Mouse (Mus musculus) macrophage (primary cell): Measurements from ENCODE around the gene Zxdc. TPM values are rescaled to one million over a fixed set of nuclear protein-coding genes. Genes with fewer than 3 reads are reported as not detected.

Source experiments
- H3K27ac ChIP-seq: fragments of 350-480 bp; formaldehyde crosslinking; 2 replicates; pipeline ENCODE4 v1.9.0; 2021
- H3K36me3 ChIP-seq: fragments of 350-480 bp; formaldehyde crosslinking; 2 replicates; pipeline ENCODE4 v1.9.0; 2021; ENCODE audit errors: inconsistent target
- H3K4me3 ChIP-seq: fragments of 350-480 bp; formaldehyde crosslinking; 2 replicates; pipeline ENCODE4 v1.9.0; 2021; ENCODE audit errors: inconsistent target
- H3K79me2 ChIP-seq: fragments of 350-480 bp; formaldehyde crosslinking; 2 replicates; pipeline ENCODE4 v1.9.0; 2021; ENCODE audit errors: inconsistent target
- WGBS: methylation state at CpG from one replicate; pipeline ENCODE4 v1.1.7; 2026; ENCODE audit warnings: inconsistent platforms; ENCODE audit not compliant: missing documents; 5-methylcytosine and 5-hydroxymethylcytosine counted together
- polyA plus RNA-seq: library from polyadenylated mRNA; stranded (reverse); fragments of 250-400 nt; gene quantifications from 3 replicates; pipeline ENCODE4 v1.2.4, GENCODE M21; 2018; ENCODE audit warnings: inconsistent platforms

Zxdc gene
- polyA plus RNA-seq, 1 experiment from 2014 or later: 7.2 TPM

DNA sequence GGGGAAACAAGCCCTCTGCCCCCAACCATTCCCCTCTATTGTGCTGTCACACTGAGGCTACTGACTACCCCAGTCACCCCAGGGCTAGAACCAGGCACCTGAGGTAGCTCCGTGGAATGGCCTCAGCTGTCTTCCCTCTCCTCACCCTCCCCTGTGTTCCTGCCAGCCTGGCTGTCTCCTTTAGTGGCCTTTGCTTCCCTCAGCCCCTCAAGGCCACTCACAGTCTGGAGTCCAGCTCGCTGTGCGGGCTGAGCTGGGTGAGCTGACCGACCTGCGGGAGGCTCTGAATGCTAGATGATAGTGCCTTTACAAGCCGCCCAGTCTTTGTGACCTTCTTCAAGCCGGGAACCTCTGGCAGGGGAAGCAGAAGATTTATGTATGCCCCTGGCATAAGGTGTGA lies 42.6 kb downstream of the Zxdc start:
- Histone ChIP-seq H3K4me3 (no peak overlapping the region), H3K27ac (no peak overlapping the region), H3K36me3 (no peaks in the 10 kb centered on the region), H3K79me2 (no peaks in the 10 kb centered on the region)
- WGBS: 84% methylated on average over 7 of the region's 7 CpGs

DNA sequence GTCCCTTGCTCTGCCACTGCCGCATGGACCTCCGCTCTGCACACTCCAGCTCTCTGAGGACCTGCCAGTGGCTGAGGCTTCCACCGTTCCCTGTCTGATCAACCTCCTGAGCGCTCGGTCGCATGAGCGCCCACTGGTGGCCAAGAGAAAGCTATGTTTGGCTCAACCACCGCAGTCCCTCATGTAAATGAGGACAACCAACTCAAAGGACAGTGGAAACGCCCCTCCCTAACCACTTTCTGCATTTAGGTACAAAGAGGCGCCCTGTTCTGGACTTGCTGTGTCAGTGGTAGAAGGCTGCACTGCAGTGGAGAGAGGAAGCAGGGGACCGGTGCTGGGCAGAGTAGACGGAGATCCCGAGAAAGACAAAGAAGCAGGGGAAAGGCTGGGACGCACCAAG lies 53.3 kb downstream of the Zxdc start:
- H3K4me3 ChIP-seq: no peak overlapping the region
- H3K36me3 ChIP-seq: no peaks in the 10 kb centered on the region
- H3K27ac ChIP-seq: no peak overlapping the region
- WGBS: 15% methylated on average over 14 of the region's 14 CpGs
- no peaks in the 10 kb centered on the region for H3K79me2 ChIP-seq

DNA sequence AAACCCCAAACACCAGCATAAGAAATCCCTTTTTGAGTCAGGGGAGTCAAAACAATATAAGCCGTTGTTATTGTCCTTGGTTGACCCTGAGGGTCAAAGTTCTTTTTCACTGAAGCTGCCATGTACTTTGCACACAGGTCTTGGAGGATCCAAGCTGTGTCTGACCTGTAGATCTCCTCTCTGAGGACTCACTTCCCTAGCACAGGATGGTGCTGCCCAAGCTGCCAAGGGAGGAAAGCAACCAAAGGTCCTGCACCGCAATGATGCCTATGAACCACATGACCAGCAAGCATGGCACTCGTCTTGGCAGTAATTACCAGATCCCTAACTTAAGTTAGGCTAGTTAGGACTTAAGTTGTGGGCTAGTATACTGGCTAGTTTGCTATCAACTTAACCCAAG lies 56.1 kb downstream of the Zxdc start:
- H3K4me3 ChIP-seq: no peak overlapping the region
- no peaks in the 10 kb centered on the region for H3K79me2 ChIP-seq
- WGBS: 96% methylated on average over 3 of the region's 3 CpGs
- no peaks in the 10 kb centered on the region for H3K36me3 ChIP-seq
- no peak overlapping the region for H3K27ac ChIP-seq

DNA sequence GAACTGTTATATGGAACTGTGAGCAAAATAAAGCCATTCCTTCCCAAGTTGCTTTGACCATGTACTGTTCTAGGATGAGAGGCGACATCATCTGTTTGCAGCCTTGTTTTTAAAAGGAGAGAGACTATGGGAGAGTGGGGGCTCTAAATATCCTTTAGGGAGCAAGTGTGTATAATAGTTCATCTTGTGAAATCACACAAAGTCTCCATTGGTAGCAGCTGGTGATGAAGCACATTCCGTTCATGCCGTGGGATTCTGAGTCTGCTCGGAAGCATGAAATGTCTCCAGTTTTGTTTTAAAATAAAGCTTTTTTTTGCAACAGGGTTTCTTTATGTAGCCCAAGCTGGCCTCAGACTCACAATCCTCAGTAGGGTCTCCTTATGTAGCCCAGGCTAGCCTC lies 56.7 kb downstream of the Zxdc start:
- no peak overlapping the region for H3K27ac ChIP-seq
- H3K79me2 ChIP-seq: no peaks in the 10 kb centered on the region
- WGBS: 96% methylated on average over 4 of the region's 4 CpGs
- no peak overlapping the region for H3K4me3 ChIP-seq
- H3K36me3 ChIP-seq: no peaks in the 10 kb centered on the region

DNA sequence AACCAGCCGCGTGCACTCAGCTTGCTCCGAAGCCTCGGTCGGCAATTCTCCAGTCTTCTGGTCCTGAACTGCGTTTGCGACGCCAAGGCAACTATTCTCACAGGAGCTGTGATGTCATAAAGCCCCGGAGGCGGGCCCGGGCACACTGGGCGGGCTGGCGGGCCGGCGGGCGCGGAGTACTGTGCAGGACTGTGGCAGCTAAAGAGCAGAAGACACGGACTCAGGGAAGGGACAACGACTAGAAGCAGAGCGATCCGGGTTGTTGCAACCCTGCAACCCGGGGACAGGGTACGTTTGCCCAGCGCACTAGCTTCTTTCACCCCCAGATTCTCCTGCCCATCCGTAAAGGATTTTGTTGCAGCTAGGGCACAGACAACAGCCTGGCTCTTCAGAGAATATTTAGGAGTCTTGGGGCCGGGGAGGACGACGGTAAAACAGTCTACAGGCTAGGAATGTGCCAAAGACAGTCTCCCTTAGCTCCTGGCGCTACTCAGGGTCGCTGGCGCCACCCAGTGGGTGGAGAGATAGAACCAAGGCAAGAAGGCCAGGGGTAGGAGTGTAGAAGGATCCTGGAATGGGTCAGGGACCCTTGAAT lies 59.2 kb downstream of the Zxdc start, which contains the start of gene Cfap100:
Cfap100 (minus strand) TSS at position 418 of the 595 bp plus-strand sequence.
- no peaks in the 10 kb centered on the region for H3K36me3 ChIP-seq
- no peak within 1 kb of the TSS for H3K4me3 ChIP-seq
- under 1% methylated on average over 31 of the region's 31 CpGs for WGBS
- H3K79me2 ChIP-seq: no peaks in the 10 kb centered on the region
- no peak within 1 kb of the TSS for H3K27ac ChIP-seq

DNA sequence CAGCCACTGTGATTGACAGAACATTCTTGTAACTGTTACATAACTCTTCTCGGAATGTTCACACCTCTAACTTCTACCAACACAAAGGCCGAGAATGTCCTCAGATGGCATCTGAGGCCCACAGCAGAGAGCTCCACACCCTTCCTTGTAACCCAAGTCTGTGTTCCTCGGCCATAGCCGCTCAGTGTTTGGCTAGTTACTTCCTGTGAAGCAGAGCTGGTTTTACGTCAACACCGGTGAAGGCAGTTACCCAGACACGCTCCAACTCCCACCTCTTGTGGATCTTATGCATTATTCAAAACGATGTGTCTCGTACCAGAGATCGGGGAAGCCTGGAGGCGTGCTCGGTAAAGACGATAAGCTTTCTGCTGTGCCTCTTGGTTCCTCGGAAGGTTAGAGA lies 60.6 kb downstream of the Zxdc start:
- H3K79me2 ChIP-seq: no peaks in the 10 kb centered on the region
- WGBS: 89% methylated on average over 14 of the region's 14 CpGs
- H3K4me3 ChIP-seq: no peak overlapping the region
- H3K36me3 ChIP-seq: no peaks in the 10 kb centered on the region
- H3K27ac ChIP-seq: no peak overlapping the region

DNA sequence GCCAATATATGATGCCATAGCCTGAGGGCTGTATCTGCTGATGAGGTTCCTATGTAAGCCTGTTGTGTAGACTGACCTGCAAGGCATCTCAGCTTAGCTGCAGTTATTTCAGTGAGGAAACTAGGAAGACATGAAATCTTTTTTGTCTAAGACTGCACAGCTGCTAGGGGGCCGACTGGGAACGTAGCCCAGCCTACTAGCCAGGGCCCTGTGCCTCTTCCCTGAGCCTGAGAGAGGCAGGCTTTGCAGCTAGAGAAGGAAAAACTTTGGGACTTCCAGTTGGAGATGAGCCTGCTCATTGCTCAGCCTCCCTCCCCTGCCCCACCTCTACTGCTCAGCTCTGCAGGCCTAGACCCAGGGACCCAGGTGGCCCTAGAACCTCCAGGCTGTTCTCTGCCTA lies 62.2 kb downstream of the Zxdc start:
- Histone ChIP-seq H3K79me2 (no peaks in the 10 kb centered on the region), H3K36me3 (no peaks in the 10 kb centered on the region), H3K4me3 (no peak overlapping the region), H3K27ac (no peak overlapping the region)
- 87% methylated on average over 2 of the region's 2 CpGs for WGBS

DNA sequence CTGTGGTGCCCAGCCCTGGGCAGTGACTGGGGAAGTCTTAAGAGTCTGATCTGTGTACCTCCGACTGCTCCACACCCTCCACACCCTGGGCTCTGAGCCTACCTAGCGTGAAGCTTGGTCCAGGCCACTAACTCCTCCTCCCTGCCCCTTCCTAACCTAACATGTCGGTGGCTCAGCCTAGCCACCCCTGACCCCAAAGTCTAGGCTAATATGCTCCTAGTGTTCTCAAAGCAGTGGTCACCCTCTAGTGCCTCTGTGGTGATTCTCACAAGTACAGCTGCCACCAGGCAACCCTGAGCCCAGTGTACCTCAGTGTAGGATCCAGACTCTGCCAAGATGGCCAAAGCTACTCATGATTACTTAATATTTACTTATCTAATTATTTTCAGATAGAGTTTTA lies 65.4 kb downstream of the Zxdc start:
- no peak overlapping the region for H3K4me3 ChIP-seq
- no peaks in the 10 kb centered on the region for H3K79me2 ChIP-seq
- no peak overlapping the region for H3K27ac ChIP-seq
- 82% methylated on average over 3 of the region's 3 CpGs for WGBS
- H3K36me3 ChIP-seq: no peaks in the 10 kb centered on the region

DNA sequence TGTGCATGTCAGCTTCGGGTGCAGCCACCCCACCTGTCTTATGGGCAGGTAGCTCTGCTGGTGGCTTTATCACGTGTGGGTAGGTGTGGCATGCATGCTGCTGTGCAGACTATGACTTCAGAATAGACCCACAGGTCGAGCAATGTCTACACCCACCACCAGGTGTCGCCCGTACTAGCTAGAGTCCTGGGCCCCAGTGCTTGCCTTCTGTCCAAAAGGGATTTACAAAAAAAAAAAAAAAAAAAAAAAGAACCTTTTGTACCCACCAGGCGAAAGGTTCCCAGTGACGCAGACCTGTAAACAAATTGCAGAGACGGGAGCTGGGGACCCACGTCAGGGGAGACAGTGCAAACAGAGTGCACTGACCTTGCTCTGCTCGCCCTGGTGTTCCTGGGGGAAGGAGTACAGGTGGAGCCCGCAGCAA lies 65.9 kb downstream of the Zxdc start:
- Histone ChIP-seq H3K27ac (no peak overlapping the region), H3K36me3 (no peaks in the 10 kb centered on the region), H3K4me3 (no peak overlapping the region), H3K79me2 (no peaks in the 10 kb centered on the region)
- 26% methylated on average over 11 of the region's 11 CpGs for WGBS

DNA sequence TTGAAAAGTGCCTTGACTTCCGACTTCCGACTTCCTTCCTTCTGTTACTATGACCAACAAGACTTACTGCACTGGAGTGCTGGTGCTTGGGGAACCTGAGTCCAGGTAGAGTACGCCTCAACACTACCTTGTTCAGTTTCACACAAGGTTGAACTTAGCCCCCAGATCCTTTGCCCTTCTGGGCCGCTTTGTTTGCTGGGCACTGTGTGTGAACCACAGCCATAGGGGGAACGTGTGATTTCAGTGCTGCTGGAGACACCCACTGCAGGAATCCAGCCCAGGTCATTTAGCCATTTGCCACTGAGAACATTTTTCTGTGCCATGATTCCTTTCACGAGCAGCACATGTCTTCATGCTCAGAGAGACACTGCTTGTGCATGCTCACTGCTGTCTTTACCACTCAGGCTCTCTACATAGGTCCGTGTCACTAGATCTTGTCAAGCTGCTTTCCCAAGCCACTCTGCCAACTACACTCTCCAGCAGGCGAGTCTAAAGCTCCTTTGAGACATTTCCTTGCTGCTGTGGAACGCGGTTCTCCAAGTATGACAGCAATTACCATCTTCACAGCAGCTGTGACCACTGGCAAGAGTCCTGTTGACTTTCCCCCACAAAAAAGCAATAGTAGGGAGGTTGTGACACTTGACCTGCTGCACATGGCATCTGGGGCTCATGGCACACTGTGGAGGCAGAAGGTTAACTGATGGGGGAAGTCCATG lies 67.1 kb downstream of the Zxdc start:
- no peaks in the 10 kb centered on the region for H3K79me2 ChIP-seq
- H3K4me3 ChIP-seq: no peak overlapping the region
- no peaks in the 10 kb centered on the region for H3K36me3 ChIP-seq
- WGBS: 90% methylated on average over 10 of the region's 10 CpGs
- no peak overlapping the region for H3K27ac ChIP-seq

DNA sequence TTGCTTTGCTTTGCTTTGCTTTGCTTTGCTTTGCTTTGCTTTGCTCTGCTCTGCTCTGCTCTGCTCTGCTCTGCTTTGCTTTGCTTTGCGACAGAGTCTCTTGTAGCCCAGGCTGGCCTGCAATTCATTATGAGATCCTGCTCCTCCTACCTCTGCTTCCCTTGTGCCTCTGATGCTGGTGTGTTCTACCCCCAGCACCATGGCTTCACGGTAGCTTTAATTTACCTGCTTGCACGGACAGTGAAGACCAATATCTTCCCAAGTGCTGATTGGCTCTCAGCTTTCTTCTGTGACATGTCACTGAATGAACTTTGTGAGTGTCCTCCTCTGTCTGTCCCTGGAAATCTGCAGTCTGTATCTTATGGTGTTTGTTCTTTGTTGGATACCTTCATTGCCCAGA lies 67.7 kb downstream of the Zxdc start:
- H3K36me3 ChIP-seq: no peaks in the 10 kb centered on the region

DNA sequence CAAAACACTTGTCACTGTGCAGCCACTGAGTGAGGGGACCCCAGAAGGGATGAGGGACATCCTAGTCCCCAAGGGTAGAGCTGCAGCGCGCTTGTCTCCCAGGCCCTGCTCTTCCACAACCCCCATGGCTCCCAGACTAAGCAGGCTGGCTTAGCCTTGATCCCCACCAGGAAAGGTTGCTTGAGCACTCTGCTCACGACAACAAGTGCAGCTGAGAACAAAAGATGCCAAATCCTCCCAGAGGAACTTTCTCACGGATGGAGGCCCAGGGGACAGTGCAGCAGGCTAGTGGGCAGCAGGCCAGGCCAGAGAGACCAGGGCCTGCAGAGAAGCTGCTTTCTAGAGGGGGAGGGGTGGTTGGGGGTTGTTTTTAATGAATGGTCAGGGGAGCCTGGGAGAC lies 77.6 kb downstream of the Zxdc start:
- Histone ChIP-seq H3K79me2 (no peaks in the 10 kb centered on the region), H3K4me3 (no peak overlapping the region), H3K36me3 (no peaks in the 10 kb centered on the region), H3K27ac (no peak overlapping the region)
- WGBS: 84% methylated on average over 4 of the region's 4 CpGs

More for the DNA sequence above, 67.7 kb downstream of the Zxdc start:
- Histone ChIP-seq H3K4me3 (no peak overlapping the region), H3K27ac (no peak overlapping the region), H3K79me2 (no peaks in the 10 kb centered on the region)
- WGBS: 96% methylated on average over 3 of the region's 3 CpGs

DNA sequence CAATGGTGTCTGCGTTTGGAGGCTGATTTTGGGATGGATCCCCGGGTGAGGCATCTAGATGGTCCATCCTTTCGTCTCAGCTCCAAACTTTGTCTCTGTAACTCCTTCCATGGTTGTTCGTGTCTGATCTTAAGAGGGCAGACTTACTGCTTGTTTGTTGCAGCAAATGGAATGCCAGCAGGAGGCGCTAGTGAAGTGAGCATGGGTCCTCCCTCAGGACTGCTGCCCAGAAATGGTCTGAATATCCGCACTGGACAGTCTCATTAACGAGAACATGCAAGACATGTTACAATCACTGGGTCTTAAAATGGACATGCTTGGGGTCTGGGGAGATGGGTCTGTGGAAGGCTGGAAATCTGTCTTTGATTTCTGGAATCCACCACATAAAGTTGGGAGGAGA lies 80.9 kb downstream of the Zxdc start:
- Histone ChIP-seq H3K79me2 (no peaks in the 10 kb centered on the region), H3K36me3 (no peaks in the 10 kb centered on the region), H3K27ac (no peak overlapping the region), H3K4me3 (no peak overlapping the region)
- 29% methylated on average over 7 of the region's 7 CpGs for WGBS

DNA sequence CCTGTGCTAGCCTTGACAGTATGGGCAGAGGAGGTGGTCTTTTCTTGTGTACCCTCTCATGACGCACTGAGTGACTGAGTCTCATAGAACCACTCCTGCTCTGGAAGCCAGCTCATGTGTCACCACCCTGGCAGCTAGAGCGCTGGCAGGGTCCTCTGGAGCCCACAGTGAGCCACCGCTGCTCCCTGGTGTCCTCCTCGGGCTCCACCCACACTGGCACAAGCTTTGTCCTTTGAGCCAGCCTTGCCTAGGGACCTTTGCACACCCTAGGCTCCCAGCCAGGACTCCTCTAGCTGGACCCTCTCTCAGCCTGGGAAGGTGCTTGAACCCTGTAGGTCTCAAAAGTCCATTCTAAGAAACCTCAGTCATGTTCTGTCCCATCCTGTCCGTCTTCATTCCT lies 81.4 kb downstream of the Zxdc start:
- Histone ChIP-seq H3K27ac (no peak overlapping the region), H3K79me2 (no peaks in the 10 kb centered on the region), H3K36me3 (no peaks in the 10 kb centered on the region), H3K4me3 (no peak overlapping the region)
- WGBS: 80% methylated on average over 5 of the region's 5 CpGs

DNA sequence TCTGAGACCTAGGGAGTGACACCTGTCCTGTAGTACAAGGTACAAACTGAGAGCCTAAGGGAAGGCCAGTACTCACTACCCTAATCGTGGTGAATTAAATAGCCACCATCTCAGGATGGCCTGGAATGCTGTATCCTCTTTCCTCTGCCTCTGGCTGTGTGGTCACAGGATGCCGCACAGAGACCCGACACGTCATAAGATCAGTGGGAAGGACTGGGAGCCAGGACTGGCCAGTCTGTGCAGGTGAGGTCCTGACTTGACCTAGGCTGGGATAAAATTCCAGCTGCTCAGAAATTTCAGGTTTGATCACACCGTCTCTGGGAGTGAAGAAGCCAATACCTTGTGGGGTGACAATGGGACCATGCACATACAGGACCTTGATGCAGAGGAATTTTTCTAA lies 82.2 kb downstream of the Zxdc start:
- H3K79me2 ChIP-seq: no peaks in the 10 kb centered on the region
- no peak overlapping the region for H3K27ac ChIP-seq
- no peaks in the 10 kb centered on the region for H3K36me3 ChIP-seq
- WGBS: 84% methylated on average over 5 of the region's 5 CpGs
- no peak overlapping the region for H3K4me3 ChIP-seq

DNA sequence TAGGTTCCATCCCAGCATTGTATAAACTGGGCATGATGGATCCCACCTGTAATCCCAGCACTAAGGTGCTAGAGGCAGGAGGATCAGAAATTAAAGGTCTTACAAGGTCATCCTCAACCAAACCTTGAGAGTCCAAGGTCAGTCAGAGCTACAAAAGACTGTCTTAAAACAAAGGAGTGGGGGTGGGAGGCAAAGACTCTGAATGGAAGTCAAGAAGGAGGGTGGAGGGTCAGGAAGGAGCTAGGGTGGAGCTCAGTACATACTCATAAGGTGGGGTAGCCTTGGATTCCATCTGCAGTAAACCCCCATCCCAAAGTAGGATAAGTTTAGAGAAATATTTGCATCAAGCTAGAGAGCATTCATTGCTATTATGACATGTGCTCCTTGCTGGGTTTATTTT lies 83.3 kb downstream of the Zxdc start:
- Histone ChIP-seq H3K27ac (no peak overlapping the region), H3K36me3 (no peaks in the 10 kb centered on the region), H3K79me2 (no peaks in the 10 kb centered on the region)

More for the DNA sequence above, 83.3 kb downstream of the Zxdc start:
- no peak overlapping the region for H3K4me3 ChIP-seq
